Mouse (Mus musculus) MEL (cell line): ENCODE measurements around the gene 1810009J06Rik. TPM values are rescaled to one million over a fixed set of nuclear protein-coding genes. Genes with fewer than 3 reads are reported as not detected.

ENCODE experiments used
- DNase-seq: peaks from one replicate; pipeline ENCODE4 v3.0.0; 2011; ENCODE audit warnings: low read depth, low spot score
- H3K27ac ChIP-seq: 2 replicates; pipeline ENCODE4 v1.5.1; 2012; ENCODE audit warnings: low read depth, mild to moderate bottlenecking, control low read depth, low read length, moderate library complexity; ENCODE audit not compliant: control insufficient read depth
- H3K27me3 ChIP-seq, 2 experiments: fragments of 150-350 bp in 1 of 2; sonication (generic) in 1 of 2; 2 replicates each; pipeline ENCODE4 v1.6.1; 2012; ENCODE audit warnings: low read length in 2 of 2, mild to moderate bottlenecking in 2 of 2, improper control_type of control experiment in 1 of 2, moderate library complexity in 1 of 2; ENCODE audit not compliant: insufficient read depth in 2 of 2, control insufficient read depth in 1 of 2
- H3K36me3 ChIP-seq, 2 experiments: 2 replicates each; pipeline ENCODE4 v1.6.1; 2012 to 2014; ENCODE audit warnings: low read length in 2 of 2, improper control_type of control experiment in 1 of 2, inconsistent platforms in 1 of 2, mild to moderate bottlenecking in 1 of 2; ENCODE audit not compliant: insufficient read depth in 2 of 2, control insufficient read depth in 1 of 2
- H3K4me1 ChIP-seq, 2 experiments: fragments of 150-350 bp in 1 of 2; sonication (generic) in 1 of 2; 2 replicates each; pipeline ENCODE4 v1.6.1; 2012; ENCODE audit warnings: low read length in 2 of 2, improper control_type of control experiment in 1 of 2, mild to moderate bottlenecking in 1 of 2; ENCODE audit not compliant: insufficient read depth in 2 of 2, control insufficient read depth in 1 of 2
- H3K4me3 ChIP-seq, 2 experiments: fragments of 150-350 bp in 1 of 2; sonication (generic) in 1 of 2; 2 replicates each; pipeline ENCODE4 v1.5.1; 2012; ENCODE audit warnings: low read depth in 2 of 2, low read length in 2 of 2, mild to moderate bottlenecking in 2 of 2, moderate library complexity in 2 of 2, control low read depth in 1 of 2, improper control_type of control experiment in 1 of 2; ENCODE audit not compliant: control insufficient read depth in 1 of 2, insufficient read depth in 1 of 2
- H3K79me2 ChIP-seq: 2 replicates; pipeline ENCODE4 v1.6.1; 2012; ENCODE audit warnings: mild to moderate bottlenecking, low read length, moderate library complexity; ENCODE audit not compliant: control insufficient read depth, poor library complexity, insufficient read depth
- H3K9ac ChIP-seq: 2 replicates; pipeline ENCODE4 v1.6.1; 2012; ENCODE audit warnings: low read depth, mild to moderate bottlenecking, control low read depth, low read length, moderate library complexity; ENCODE audit not compliant: control insufficient read depth, poor library complexity, severe bottlenecking
- H3K9me3 ChIP-seq: fragments of 150-350 bp; sonication (generic); replicated peaks from 2 replicates; pipeline ENCODE4 v1.6.1; 2012; ENCODE audit warnings: mild to moderate bottlenecking, low read length, improper control_type of control experiment, moderate library complexity; ENCODE audit not compliant: insufficient read depth
- CHD2 ChIP-seq: IDR thresholded peaks from 2 replicates; pipeline ENCODE4 v1.6.1; 2011; ENCODE audit warnings: low read length, improper control_type of control experiment
- CTCF ChIP-seq, 3 experiments: IDR thresholded peaks in 2 of 3; conservative IDR thresholded peaks in 1 of 3; 2 replicates each; pipeline ENCODE4 v1.5.1; 2011 to 2012; ENCODE audit warnings: low read length in 3 of 3, low read depth in 2 of 3, mild to moderate bottlenecking in 2 of 3, improper control_type of control experiment in 1 of 3, inconsistent platforms in 1 of 3, mixed read lengths in 1 of 3, moderate library complexity in 1 of 3; ENCODE audit not compliant: control insufficient read depth in 1 of 3, insufficient read depth in 1 of 3, poor library complexity in 1 of 3, severe bottlenecking in 1 of 3
- E2F4 ChIP-seq: IDR thresholded peaks from 2 replicates; pipeline ENCODE4 v1.6.1; 2011; ENCODE audit warnings: low read depth, low read length, improper control_type of control experiment, borderline replicate concordance
- EP300 ChIP-seq, 2 experiments: IDR thresholded peaks; 2 replicates each; pipeline ENCODE4 v1.6.1; 2011; ENCODE audit warnings: improper control_type of control experiment in 2 of 2, low read length in 2 of 2, low read depth in 1 of 2, mild to moderate bottlenecking in 1 of 2
- ETS1 ChIP-seq: IDR thresholded peaks from 2 replicates; pipeline ENCODE4 v1.6.1; 2012; ENCODE audit warnings: low read depth, mild to moderate bottlenecking, inconsistent platforms, low read length, improper control_type of control experiment, moderate library complexity
- GABPA ChIP-seq: IDR thresholded peaks from 2 replicates; pipeline ENCODE4 v1.6.1; 2012; ENCODE audit warnings: low read depth, mild to moderate bottlenecking, inconsistent platforms, low read length, improper control_type of control experiment, moderate library complexity
- GATA1 ChIP-seq: IDR thresholded peaks from 2 replicates; pipeline ENCODE4 v1.6.1; 2011; ENCODE audit warnings: low read depth, low read length, improper control_type of control experiment
- HCFC1 ChIP-seq: IDR thresholded peaks from 2 replicates; pipeline ENCODE4 v1.6.1; 2012; ENCODE audit warnings: low read depth, mild to moderate bottlenecking, inconsistent platforms, low read length, improper control_type of control experiment, moderate library complexity
- JUND ChIP-seq: IDR thresholded peaks from 2 replicates; pipeline ENCODE4 v1.6.1; 2011; ENCODE audit warnings: low read depth, mild to moderate bottlenecking, improper control_type of control experiment, low read length
- MAFK ChIP-seq: IDR thresholded peaks from 2 replicates; pipeline ENCODE4 v1.6.1; 2011; ENCODE audit warnings: low read depth, mild to moderate bottlenecking, low read length, improper control_type of control experiment, borderline replicate concordance
- MAZ ChIP-seq: IDR thresholded peaks from 2 replicates; pipeline ENCODE4 v1.6.1; 2012; ENCODE audit warnings: low read depth, mild to moderate bottlenecking, inconsistent platforms, low read length, improper control_type of control experiment
- MEF2A ChIP-seq: IDR thresholded peaks from 2 replicates; pipeline ENCODE4 v1.6.1; 2014; ENCODE audit warnings: low read depth, mild to moderate bottlenecking, inconsistent platforms, low read length, improper control_type of control experiment; ENCODE audit not compliant: poor library complexity, insufficient replicate concordance, severe bottlenecking; ENCODE audit errors: extremely low read depth
- MXI1 ChIP-seq: IDR thresholded peaks from 2 replicates; pipeline ENCODE4 v1.6.1; 2011; ENCODE audit warnings: mild to moderate bottlenecking, low read depth, low read length, improper control_type of control experiment
- MYC ChIP-seq: IDR thresholded peaks from 2 replicates; pipeline ENCODE4 v1.6.1; 2011; ENCODE audit warnings: low read depth, mild to moderate bottlenecking, low read length, improper control_type of control experiment, moderate library complexity
- NELFE ChIP-seq: IDR thresholded peaks from 2 replicates; pipeline ENCODE4 v1.6.1; 2011; ENCODE audit warnings: low read depth, low read length, improper control_type of control experiment
- NRF1 ChIP-seq: IDR thresholded peaks from 2 replicates; pipeline ENCODE4 v1.6.1; 2014; ENCODE audit warnings: low read depth, mild to moderate bottlenecking, inconsistent platforms, low read length, improper control_type of control experiment, moderate library complexity; ENCODE audit not compliant: poor library complexity, insufficient read depth, severe bottlenecking
- POLR2A ChIP-seq, 2 experiments: IDR thresholded peaks; 2 replicates each; pipeline ENCODE4 v1.6.1; 2011 to 2012; ENCODE audit warnings: low read length in 2 of 2, mild to moderate bottlenecking in 2 of 2, control low read depth in 1 of 2, improper control_type of control experiment in 1 of 2, low read depth in 1 of 2, moderate library complexity in 1 of 2; ENCODE audit not compliant: control insufficient read depth in 1 of 2, insufficient read depth in 1 of 2, poor library complexity in 1 of 2
- POLR2AphosphoS2 ChIP-seq: IDR thresholded peaks from 2 replicates; pipeline ENCODE4 v1.6.1; 2011; ENCODE audit warnings: low read length, improper control_type of control experiment
- POLR2AphosphoS5 ChIP-seq: IDR thresholded peaks from 2 replicates; pipeline ENCODE4 v1.6.1; 2012; ENCODE audit warnings: low read depth, borderline replicate concordance, mild to moderate bottlenecking, inconsistent platforms, low read length, moderate library complexity, mixed read lengths
- RAD21 ChIP-seq: IDR thresholded peaks from 2 replicates; pipeline ENCODE4 v1.6.1; 2011; ENCODE audit warnings: mild to moderate bottlenecking, low read depth, low read length, improper control_type of control experiment
- RCOR1 ChIP-seq: IDR thresholded peaks from 2 replicates; pipeline ENCODE4 v1.6.1; 2012; ENCODE audit warnings: low read depth, mild to moderate bottlenecking, inconsistent platforms, low read length, improper control_type of control experiment
- SMC3 ChIP-seq: IDR thresholded peaks from 2 replicates; pipeline ENCODE4 v1.6.1; 2011; ENCODE audit warnings: low read depth, low read length, improper control_type of control experiment
- TAL1 ChIP-seq: IDR thresholded peaks from 2 replicates; pipeline ENCODE4 v1.6.1; 2012; ENCODE audit warnings: mild to moderate bottlenecking, inconsistent platforms, low read length, moderate library complexity, mixed read lengths
- TBP ChIP-seq: IDR thresholded peaks from 2 replicates; pipeline ENCODE4 v1.8.0; 2011; ENCODE audit warnings: low read depth, low read length, improper control_type of control experiment
- TCF12 ChIP-seq: IDR thresholded peaks from 2 replicates; pipeline ENCODE4 v1.6.1; 2014; ENCODE audit warnings: low read depth, mild to moderate bottlenecking, inconsistent platforms, low read length, improper control_type of control experiment, moderate library complexity
- USF1 ChIP-seq: IDR thresholded peaks from 2 replicates; pipeline ENCODE4 v1.6.1; 2014; ENCODE audit warnings: low read depth, mild to moderate bottlenecking, inconsistent platforms, low read length, improper control_type of control experiment, moderate library complexity
- USF2 ChIP-seq, 2 experiments: IDR thresholded peaks; 2 replicates each; pipeline ENCODE4 v1.6.1; 2011 to 2012; ENCODE audit warnings: improper control_type of control experiment in 2 of 2, low read length in 2 of 2, borderline replicate concordance in 1 of 2, inconsistent platforms in 1 of 2, low read depth in 1 of 2, mild to moderate bottlenecking in 1 of 2; ENCODE audit not compliant: insufficient read depth in 1 of 2
- ZC3H11A ChIP-seq: IDR thresholded peaks from 2 replicates; pipeline ENCODE4 v1.6.1; 2012; ENCODE audit warnings: low read depth, mild to moderate bottlenecking, inconsistent platforms, low read length, improper control_type of control experiment
- ZMIZ1 ChIP-seq: IDR thresholded peaks from 2 replicates; pipeline ENCODE4 v1.6.1; 2012; ENCODE audit warnings: low read depth, mild to moderate bottlenecking, inconsistent platforms, low read length, improper control_type of control experiment, moderate library complexity
- polyA plus RNA-seq, 2 experiments: library from polyadenylated mRNA; stranded (reverse) in 1 of 2; unstranded in 1 of 2; fragments of >175 nt in 1 of 2; fragments of >200 nt in 1 of 2; gene quantifications; 2 replicates each; pipeline versions ENCODE4 v1.2.1 to v1.2.4; 2012; ENCODE audit warnings: low replicate concordance in 2 of 2, low read depth in 1 of 2; ENCODE audit not compliant: insufficient read length in 2 of 2, insufficient read depth in 1 of 2, missing spikeins in 1 of 2
- total RNA-seq: library from RNA; depleted of rRNA; stranded (reverse); fragments of 300-350 nt; gene quantifications from 2 replicates; pipeline ENCODE4 v1.2.3, GENCODE M21; 2012

1810009J06Rik gene
- total and polyA plus RNA-seq, 3 experiments: not detected

- Histone ChIP-seq H3K79me2 (no peaks in the 10 kb centered on the region), H3K27ac (no peak within 1 kb of the TSS), H3K4me1 (no peaks in the 10 kb centered on the region), H3K4me3 (no peak within 1 kb of the TSS), H3K9ac (no peak within 1 kb of the TSS), H3K27me3 (no peaks in the 10 kb centered on the region), H3K36me3 (no peaks in the 10 kb centered on the region), H3K9me3 (no peaks in the 10 kb centered on the region)
- no peak for DNase-seq
- TF ChIP-seq HCFC1: no peak
- no peak for TF ChIP-seq MXI1
- TF ChIP-seq ETS1: no peak
- no peak for TF ChIP-seq MEF2A
- TF ChIP-seq GABPA: no peak
- no peak for TF ChIP-seq TBP
- TF ChIP-seq NRF1: no peak
- no peak for TF ChIP-seq SMC3
- no peak for TF ChIP-seq EP300 (IDR thresholded peaks at IDR 0.05; ENCODE audit: low read depth in 1 of 2, low read length in 2 of 2)
- TF ChIP-seq NELFE: no peak
- TF ChIP-seq MYC: no peak
- TF ChIP-seq RAD21: no peak
- no peak for TF ChIP-seq USF1
- no peak for TF ChIP-seq CTCF (IDR thresholded peaks at IDR 0.05 in 2 of 3, conservative IDR thresholded peaks at IDR 0.05 in 1 of 3; ENCODE audit: control insufficient read depth in 1 of 3, insufficient read depth in 1 of 3, low read depth in 2 of 3, low read length in 3 of 3, poor library complexity in 1 of 3, severe bottlenecking in 1 of 3)
- TF ChIP-seq POLR2A (IDR thresholded peaks at IDR 0.05; ENCODE audit: control insufficient read depth in 1 of 2, insufficient read depth in 1 of 2, low read depth in 1 of 2, low read length in 2 of 2, poor library complexity in 1 of 2): no peak
- TF ChIP-seq TCF12: no peak
- no peak for TF ChIP-seq E2F4
- no peak for TF ChIP-seq ZMIZ1
Observed at GRCm38 (mm10) chr6:40951770-40952169, 12.8 kb upstream of the 1810009J06Rik start, which contains the start of gene Gm4744. Gene Gm4744 (minus strand): TSS chr6:40951870.

- TF ChIP-seq MAZ (no peak), EP300 (IDR thresholded peaks at IDR 0.05; ENCODE audit: low read depth in 1 of 2, low read length in 2 of 2) (no peak), USF2 (IDR thresholded peaks at IDR 0.05; ENCODE audit: borderline replicate concordance in 1 of 2, insufficient read depth in 1 of 2, low read depth in 1 of 2, low read length in 2 of 2) (no peak), ZC3H11A (no peak), GATA1 (no peak), TAL1 (no peak), E2F4 (no peak), TBP (no peak), USF1 (no peak), POLR2AphosphoS5 (no peak), RCOR1 (no peak), POLR2A (IDR thresholded peaks at IDR 0.05; ENCODE audit: control insufficient read depth in 1 of 2, insufficient read depth in 1 of 2, low read depth in 1 of 2, low read length in 2 of 2, poor library complexity in 1 of 2) (no peak), MXI1 (no peak), CTCF (IDR thresholded peaks at IDR 0.05 in 2 of 3, conservative IDR thresholded peaks at IDR 0.05 in 1 of 3; ENCODE audit: control insufficient read depth in 1 of 3, insufficient read depth in 1 of 3, low read depth in 2 of 3, low read length in 3 of 3, poor library complexity in 1 of 3, severe bottlenecking in 1 of 3) (no peak), POLR2AphosphoS2 (no peak), MAFK (no peak), JUND (no peak), CHD2 (no peak), NELFE (no peak)
- no peaks in the 10 kb centered on the region for H3K27me3 ChIP-seq
- H3K27ac ChIP-seq: no peak overlapping the region
- no peak overlapping the region for H3K9ac ChIP-seq
- no peaks in the 10 kb centered on the region for H3K79me2 ChIP-seq
- no peak overlapping the region for H3K4me3 ChIP-seq
- no peaks in the 10 kb centered on the region for H3K36me3 ChIP-seq
- H3K9me3 ChIP-seq: no peaks in the 10 kb centered on the region
- no peak for DNase-seq
- H3K4me1 ChIP-seq: no peaks in the 10 kb centered on the region
Observed at GRCm38 (mm10) chr6:40953716-40954115, 10.8 kb upstream of the 1810009J06Rik start.
